Mouse (Mus musculus) megakaryocyte, embryonic 14.5 days (primary cell): ENCODE measurements at regions not wholly inside any gene's neighbourhood (a gene's known extent, or its start where the extent isn't known, plus 50 kb on each side); places are given as distances from the start of the nearest gene placed in this dataset.

Experiments used
- FLI1 ChIP-seq: IDR thresholded peaks from 2 replicates; pipeline ENCODE4 v1.6.1; 2012; ENCODE audit warnings: low read length, inconsistent platforms, mixed read lengths
- GATA1 ChIP-seq: IDR thresholded peaks from 3 replicates; pipeline ENCODE4 v1.6.1; 2012; ENCODE audit warnings: mixed read lengths, low read length, inconsistent platforms, borderline replicate concordance

GRCm38 (mm10) chr3:39370926-39371325 is 484.2 kb downstream of the Fat4 start:
- TF ChIP-seq GATA1 (no peak), FLI1 (no peak)
